Mouse (Mus musculus): Measurements from ENCODE around the gene Cxcr4.

DNA sequence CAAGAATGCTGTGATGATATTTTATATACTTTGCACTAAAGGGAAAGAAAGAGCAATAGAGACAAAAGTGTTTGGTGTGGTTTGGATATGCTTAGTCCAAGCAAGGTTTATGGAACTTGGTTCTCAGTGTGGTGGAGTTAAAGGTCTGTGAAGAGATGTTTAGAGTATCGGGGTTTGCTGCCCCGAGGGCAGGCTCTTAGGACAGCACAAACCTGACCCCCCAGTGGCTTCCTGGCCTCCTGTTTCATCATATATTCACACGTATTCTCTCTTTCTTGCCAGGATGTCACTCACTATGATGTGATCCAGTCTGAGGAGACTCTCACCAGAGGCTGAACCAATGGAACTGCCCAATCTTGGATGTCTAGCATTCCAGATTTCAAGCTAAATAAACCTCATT lies 43.1 kb downstream of the Cxcr4 start:
- TF ChIP-seq CTCF (IDR thresholded peaks at IDR 0.05; ENCODE audit: low read depth, low read length) (no peak), POLR2A (IDR thresholded peaks at IDR 0.05; ENCODE audit: borderline replicate concordance, low read depth, low read length) (no peak)

Data from bone marrow macrophage, adult 2 months (primary cell).